Mouse (Mus musculus): ENCODE results near the gene Peli2.

- no peak for TF ChIP-seq EP300 (IDR thresholded peaks at IDR 0.05)
- TF ChIP-seq CTCF (IDR thresholded peaks at IDR 0.05) = no peak
Observed at GRCm38 (mm10) chr14:48222684-48223083, 102.1 kb downstream of the Peli2 start.
